ENCODE assay signal across 7 mouse cellular contexts in the genomic region with DNA sequence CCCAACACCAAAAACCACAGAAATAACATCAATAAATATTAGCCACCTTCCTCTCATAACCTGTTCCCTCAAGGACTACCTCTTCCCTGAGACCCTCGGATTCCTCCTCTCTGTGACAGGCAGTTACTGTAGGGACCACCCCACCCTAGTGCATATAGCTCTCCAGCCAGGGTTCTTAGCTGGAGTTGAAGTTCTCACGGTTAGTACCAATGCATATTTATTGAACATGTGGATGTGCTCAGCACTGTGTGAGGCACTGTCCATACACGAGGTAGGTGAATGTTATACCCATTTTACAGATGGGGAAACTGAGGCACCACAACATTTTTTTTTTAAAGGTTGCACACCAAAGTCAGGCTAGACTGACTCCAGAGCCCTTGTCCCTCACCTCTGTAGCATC.
"Had no signal": no experiment of that assay in that cellular context is flagged by ENCODE, and none has a peak within 500 bp of the region (broad histone marks: within the 10 kb centered on the region; RNA-seq: fewer than 3 reads in every experiment).

No protein-coding gene starts in this region.

- H3K4me2 ChIP-seq: liver, embryonic 13.5 days had no signal

- H3K36me3 ChIP-seq: limb, embryonic 13.5 days; liver, embryonic 13.5 days had no signal

- ATAC-seq: intestine, postnatal 0 days had no signal

- H3K27ac ChIP-seq: left cerebral cortex, adult 2 months; limb, embryonic 13.5 days; liver, embryonic 13.5 days had no signal

- DNase-seq: liver, embryonic 13.5 days; thymus, adult 18-20 months; thymus, postnatal 36 days had no signal

- H3K27me3 ChIP-seq: limb, embryonic 13.5 days; liver, embryonic 13.5 days had no signal

- H3K9me3 ChIP-seq: limb, embryonic 13.5 days; liver, embryonic 13.5 days had no signal

- H3K4me3 ChIP-seq: left cerebral cortex, adult 2 months; limb, embryonic 13.5 days; liver, embryonic 13.5 days; myocyte had no signal

- H3K9ac ChIP-seq: liver, embryonic 13.5 days had no signal

- H3K4me1 ChIP-seq: liver, embryonic 13.5 days had no signal
